Mouse (Mus musculus): ENCODE measurements around the gene Nfia.

DNA sequence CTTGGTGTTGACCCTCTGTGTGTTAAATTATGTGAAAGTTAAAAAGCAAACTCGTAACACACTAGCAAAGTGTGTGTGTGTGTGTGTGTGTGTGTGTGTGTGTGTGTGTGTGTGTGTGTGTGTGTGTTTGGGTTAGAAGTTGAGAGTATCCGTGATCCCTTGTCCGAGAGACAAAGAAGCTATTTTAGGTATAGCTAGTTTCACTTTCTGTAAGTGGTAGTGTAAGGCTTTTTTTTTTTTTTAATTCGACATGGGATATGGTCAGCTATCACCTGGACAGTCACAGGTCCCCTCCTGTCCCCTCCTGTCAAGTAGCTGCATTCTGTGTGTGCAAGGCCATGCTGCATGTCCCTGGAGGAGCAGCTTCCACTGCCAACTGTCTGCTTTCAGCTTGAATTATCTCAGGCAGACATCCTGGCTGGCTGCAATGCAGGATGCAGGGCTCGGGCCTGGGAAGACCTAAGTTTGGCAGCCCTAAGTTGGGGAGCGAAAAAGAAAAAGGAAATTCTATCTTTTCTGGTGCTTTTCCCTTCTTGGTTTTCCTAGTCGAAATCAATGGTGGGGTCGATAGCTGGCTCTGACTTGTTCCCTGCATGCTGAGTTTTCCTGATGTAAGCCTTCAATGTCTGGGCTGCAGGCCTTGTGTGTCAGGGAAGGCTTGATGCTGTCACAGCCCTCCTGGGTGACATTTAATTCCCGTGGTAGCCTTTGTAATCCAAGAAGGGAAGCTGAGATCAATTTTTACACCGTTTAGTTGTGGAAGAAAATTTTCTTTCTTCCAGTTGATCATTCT lies 147.9 kb downstream of the Nfia start:
- TF ChIP-seq CTCF (IDR thresholded peaks at IDR 0.05; ENCODE audit: low read depth, low read length): no peak
- TF ChIP-seq POLR2A (IDR thresholded peaks at IDR 0.05; ENCODE audit: borderline replicate concordance, low read depth, low read length): no peak

All from bone marrow macrophage, adult 2 months (primary cell).